Mouse (Mus musculus) spleen, adult 2 months (tissue): ENCODE measurements at regions not wholly inside any gene's neighbourhood (a gene's known extent, or its start where the extent isn't known, plus 50 kb on each side); places are given as distances from the start of the nearest gene placed in this dataset.

Source experiments
- CTCF ChIP-seq: fragments of 200-500 bp; IDR thresholded peaks from 2 replicates; pipeline ENCODE4 v1.5.1; 2011; ENCODE audit warnings: mild to moderate bottlenecking, inconsistent platforms; ENCODE audit not compliant: insufficient read depth, insufficient read length, insufficient replicate concordance; ENCODE audit errors: extremely low read depth
- POLR2A ChIP-seq: fragments of 200-500 bp; IDR thresholded peaks from 2 replicates; pipeline ENCODE4 v1.6.1; 2011; ENCODE audit warnings: low read depth, low read length, inconsistent platforms

GRCm38 (mm10) chr11:52631579-52631978, 132.9 kb upstream of the Fstl4 start:
- TF ChIP-seq POLR2A (no peak), CTCF (no peak)
